Mouse (Mus musculus): ENCODE data around the gene Gm26661. TPM values are rescaled to one million over a fixed set of nuclear protein-coding genes. Genes with fewer than 3 reads are reported as not detected.

Gm26661 gene
- polyA plus RNA-seq, 1 experiment from 2014 or later: not detected

DNA sequence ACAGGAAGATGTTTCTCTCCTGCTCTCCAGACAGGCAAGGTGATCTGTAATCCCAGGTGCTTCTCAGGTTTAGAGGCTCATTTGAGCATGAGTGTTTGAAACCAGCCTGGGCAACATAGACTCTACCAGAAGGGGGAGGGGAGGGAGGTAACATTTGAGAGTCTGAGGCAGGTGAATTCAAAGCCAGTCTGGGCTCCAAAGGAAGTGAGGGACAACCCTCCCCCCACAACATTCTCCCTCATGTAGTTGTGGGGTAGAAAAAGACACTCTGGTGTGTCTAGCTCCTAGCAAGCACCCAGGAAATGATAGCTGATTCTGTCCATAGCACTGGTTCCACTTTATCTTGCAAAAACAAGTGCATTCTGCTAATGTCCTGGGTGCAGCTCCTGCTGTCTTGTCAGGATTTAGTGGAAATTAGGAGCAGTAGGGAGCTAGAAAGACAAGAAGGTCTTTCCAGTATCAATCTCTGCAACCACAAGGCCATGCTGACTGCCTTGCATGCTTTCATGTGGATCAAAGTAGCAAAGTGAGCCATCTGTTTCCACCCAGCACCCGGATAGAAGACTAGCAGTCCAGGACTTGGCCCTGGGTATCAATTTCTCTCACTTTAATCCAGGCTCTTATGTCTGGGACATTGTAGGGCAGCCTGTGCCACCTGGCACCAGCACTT lies 40.5 kb downstream of the Gm26661 start:
- no peak for ATAC-seq (ENCODE audit: insufficient read depth, low FRiP score)
- Histone ChIP-seq H3K4me1 (ENCODE audit: control insufficient read depth, insufficient read depth, low read length) (no peaks in the 10 kb centered on the region), H3K27ac (ENCODE audit: low read length) (no peak overlapping the region), H3K36me3 (ENCODE audit: control insufficient read depth, insufficient read depth, low read length) (no peaks in the 10 kb centered on the region), H3K27me3 (ENCODE audit: control insufficient read depth, insufficient read depth, low read length) (no peaks in the 10 kb centered on the region), H3K4me2 (ENCODE audit: low read depth, low read length) (no peak overlapping the region), H3K9me3 (replicated peaks; ENCODE audit: control insufficient read depth, low read length) (no peaks in the 10 kb centered on the region), H3K9ac (ENCODE audit: low read length) (no peak overlapping the region), H3K4me3 (replicated peaks; ENCODE audit: low read length) (no peak overlapping the region)
- 35% methylated on average over 1 of the region's 1 CpGs for WGBS

DNA sequence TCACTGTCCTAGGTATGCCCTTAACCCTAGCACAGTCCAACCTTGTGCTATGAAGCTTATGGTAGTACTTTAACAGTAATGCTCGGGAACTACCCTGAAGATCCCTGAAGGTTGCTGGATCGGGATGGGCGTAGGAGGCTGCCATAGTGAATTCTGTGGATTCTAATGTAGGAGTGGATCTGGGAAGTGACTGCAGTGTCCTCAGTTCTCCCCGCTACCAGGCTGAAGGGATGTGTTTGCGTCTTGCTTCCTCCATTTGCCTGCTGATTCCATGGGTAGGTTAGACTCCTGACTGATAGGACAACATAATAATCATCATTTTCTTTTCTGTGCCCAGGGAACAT lies 41.0 kb downstream of the Gm26661 start:
- ATAC-seq (ENCODE audit: insufficient read depth, low FRiP score): no peak
- Histone ChIP-seq H3K27ac (ENCODE audit: low read length) (no peak overlapping the region), H3K27me3 (ENCODE audit: control insufficient read depth, insufficient read depth, low read length) (no peaks in the 10 kb centered on the region), H3K9ac (ENCODE audit: low read length) (no peak overlapping the region), H3K9me3 (replicated peaks; ENCODE audit: control insufficient read depth, low read length) (no peaks in the 10 kb centered on the region), H3K4me1 (ENCODE audit: control insufficient read depth, insufficient read depth, low read length) (no peaks in the 10 kb centered on the region), H3K4me2 (ENCODE audit: low read depth, low read length) (no peak overlapping the region), H3K4me3 (replicated peaks; ENCODE audit: low read length) (no peak overlapping the region), H3K36me3 (ENCODE audit: control insufficient read depth, insufficient read depth, low read length) (no peaks in the 10 kb centered on the region)
- 94% methylated on average over 5 of the region's 5 CpGs for WGBS

DNA sequence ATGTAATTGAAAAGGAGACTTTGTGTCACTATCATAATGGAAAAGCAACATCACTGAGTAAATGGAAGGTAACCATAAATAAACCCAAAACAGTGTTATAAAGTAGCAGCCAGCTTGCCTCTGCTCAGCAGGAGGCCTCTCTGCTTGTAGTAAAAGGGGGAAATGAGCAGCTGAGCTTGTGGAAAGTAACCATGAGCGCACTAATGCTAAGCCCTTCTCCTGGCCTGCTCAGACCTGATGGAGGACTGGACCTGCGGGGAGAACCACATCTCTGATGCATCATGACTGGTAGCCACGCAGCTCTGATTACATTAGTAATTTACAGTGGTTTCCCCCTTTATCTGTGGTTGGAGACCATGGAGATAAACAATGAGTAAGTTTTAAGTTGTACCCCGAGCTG lies 42.1 kb downstream of the Gm26661 start:
- no peak overlapping the region for H3K4me3 ChIP-seq (replicated peaks; ENCODE audit: low read length)
- H3K27ac ChIP-seq (ENCODE audit: low read length): no peak overlapping the region
- H3K9me3 ChIP-seq (replicated peaks; ENCODE audit: control insufficient read depth, low read length): no peaks in the 10 kb centered on the region
- WGBS: 75% methylated on average over 4 of the region's 4 CpGs
- H3K4me2 ChIP-seq (ENCODE audit: low read depth, low read length): no peak overlapping the region
- H3K27me3 ChIP-seq (ENCODE audit: control insufficient read depth, insufficient read depth, low read length): no peaks in the 10 kb centered on the region
- H3K9ac ChIP-seq (ENCODE audit: low read length): no peak overlapping the region
- H3K4me1 ChIP-seq (ENCODE audit: control insufficient read depth, insufficient read depth, low read length): no peaks in the 10 kb centered on the region
- no peaks in the 10 kb centered on the region for H3K36me3 ChIP-seq (ENCODE audit: control insufficient read depth, insufficient read depth, low read length)
- ATAC-seq (ENCODE audit: insufficient read depth, low FRiP score): no peak

- Histone ChIP-seq H3K4me2 (ENCODE audit: low read depth, low read length) (no peak overlapping the region), H3K4me1 (ENCODE audit: control insufficient read depth, insufficient read depth, low read length) (0 out of 2 replicates have a peak, but pooled peaks cover 4% of the 10 kb centered on the region), H3K9me3 (replicated peaks; ENCODE audit: control insufficient read depth, low read length) (no peaks in the 10 kb centered on the region), H3K9ac (ENCODE audit: low read length) (no peak overlapping the region), H3K27me3 (ENCODE audit: control insufficient read depth, insufficient read depth, low read length) (no peaks in the 10 kb centered on the region), H3K27ac (ENCODE audit: low read length) (no peak overlapping the region), H3K36me3 (ENCODE audit: control insufficient read depth, insufficient read depth, low read length) (no peaks in the 10 kb centered on the region), H3K4me3 (replicated peaks; ENCODE audit: low read length) (no peak overlapping the region)
- no peak for ATAC-seq (ENCODE audit: insufficient read depth, low FRiP score)
- WGBS: 74% methylated on average over 5 of the region's 5 CpGs
Observed at GRCm38 (mm10) chr14:7838564-7839089, 47.2 kb downstream of the Gm26661 start.

- H3K4me2 ChIP-seq (ENCODE audit: low read depth, low read length): no peak overlapping the region
- no peaks in the 10 kb centered on the region for H3K36me3 ChIP-seq (ENCODE audit: control insufficient read depth, insufficient read depth, low read length)
- H3K27me3 ChIP-seq (ENCODE audit: control insufficient read depth, insufficient read depth, low read length): no peaks in the 10 kb centered on the region
- no peak overlapping the region for H3K27ac ChIP-seq (ENCODE audit: low read length)
- no peaks in the 10 kb centered on the region for H3K9me3 ChIP-seq (replicated peaks; ENCODE audit: control insufficient read depth, low read length)
- no peak overlapping the region for H3K4me3 ChIP-seq (replicated peaks; ENCODE audit: low read length)
- 0 out of 2 replicates have a peak, but pooled peaks cover 4% of the 10 kb centered on the region for H3K4me1 ChIP-seq (ENCODE audit: control insufficient read depth, insufficient read depth, low read length)
- H3K9ac ChIP-seq (ENCODE audit: low read length): no peak overlapping the region
- no peak for ATAC-seq (ENCODE audit: insufficient read depth, low FRiP score)
- WGBS: 40% methylated on average over 8 of the region's 8 CpGs
Observed at GRCm38 (mm10) chr14:7839950-7840514, 48.6 kb downstream of the Gm26661 start.

Other genes starting within 250 kb of the Gm26661 start
- 0.45 and 0.59 TPM in 2 replicates for gene Gm3558, start 223.0 kb upstream of the Gm26661 start, polyA plus RNA-seq (2015; fragmentation: Nextera tagmentation; extraction: Ambion mirVana)
- gene Gm10338, start 196.0 kb upstream of the Gm26661 start, polyA plus RNA-seq (2015; fragmentation: Nextera tagmentation; extraction: Ambion mirVana): not detected in 2 replicates
- not detected in 2 replicates for gene Gm10128, start 147.6 kb upstream of the Gm26661 start, polyA plus RNA-seq (2015; fragmentation: Nextera tagmentation; extraction: Ambion mirVana)
- 25.8 and 26.9 TPM in 2 replicates for gene Flnb, start 26.4 kb downstream of the Gm26661 start, polyA plus RNA-seq (2015; fragmentation: Nextera tagmentation; extraction: Ambion mirVana)
- gene Gm45521, start 165.7 kb downstream of the Gm26661 start, polyA plus RNA-seq (2015; fragmentation: Nextera tagmentation; extraction: Ambion mirVana): not detected in 2 replicates
- 2.3 and 3.0 TPM in 2 replicates for gene Dnase1l3, start 203.0 kb downstream of the Gm26661 start, polyA plus RNA-seq (2015; fragmentation: Nextera tagmentation; extraction: Ambion mirVana)
- gene Abhd6, start 211.3 kb downstream of the Gm26661 start, polyA plus RNA-seq (2015; fragmentation: Nextera tagmentation; extraction: Ambion mirVana): 28.3 and 34.6 TPM in 2 replicates

Measured in stomach, embryonic 16.5 days (tissue).